Mouse (Mus musculus) heart, postnatal 0 days (tissue): ENCODE measurements around the gene Nxph1.

Source experiments
- CTCF ChIP-seq: IDR thresholded peaks from 2 replicates; pipeline ENCODE4 v1.5.1; 2016; ENCODE audit warnings: antibody characterized with exemption, control low read depth, low read depth
- EP300 ChIP-seq: IDR thresholded peaks from 2 replicates; pipeline ENCODE4 v1.6.1; 2016; ENCODE audit warnings: antibody characterized with exemption, low read depth

DNA sequence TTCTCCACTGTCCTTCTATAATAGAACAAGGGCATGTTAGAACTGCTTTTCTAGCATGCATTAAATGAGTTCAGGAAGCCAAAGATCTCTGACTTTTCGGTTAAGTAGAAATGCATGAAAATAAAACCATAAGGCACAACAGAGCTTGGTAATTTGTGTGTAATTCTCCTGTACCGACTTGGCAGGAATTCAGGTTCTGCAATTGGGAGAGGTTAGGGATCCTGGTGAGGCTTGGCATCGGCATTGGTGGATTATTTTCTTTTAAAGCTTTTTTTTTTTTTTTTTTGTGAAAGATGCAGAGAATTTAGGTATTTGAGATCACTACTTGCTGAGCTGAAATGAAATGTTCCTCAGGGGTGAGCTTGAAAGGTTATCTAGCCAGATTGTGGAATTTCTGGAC is 135.6 kb downstream of the Nxph1 start:
- TF ChIP-seq EP300 (no peak), CTCF (no peak)
